Mouse (Mus musculus) CD4-positive helper T cell, adult 2 months (primary cell): ENCODE results near the gene Gm17622.

Source experiments
- DNase-seq: peaks from one replicate; pipeline ENCODE4 v3.0.0-alpha.2; 2012; ENCODE audit warnings: low read depth, missing footprints, low spot score

Gene Gm17622

DNA sequence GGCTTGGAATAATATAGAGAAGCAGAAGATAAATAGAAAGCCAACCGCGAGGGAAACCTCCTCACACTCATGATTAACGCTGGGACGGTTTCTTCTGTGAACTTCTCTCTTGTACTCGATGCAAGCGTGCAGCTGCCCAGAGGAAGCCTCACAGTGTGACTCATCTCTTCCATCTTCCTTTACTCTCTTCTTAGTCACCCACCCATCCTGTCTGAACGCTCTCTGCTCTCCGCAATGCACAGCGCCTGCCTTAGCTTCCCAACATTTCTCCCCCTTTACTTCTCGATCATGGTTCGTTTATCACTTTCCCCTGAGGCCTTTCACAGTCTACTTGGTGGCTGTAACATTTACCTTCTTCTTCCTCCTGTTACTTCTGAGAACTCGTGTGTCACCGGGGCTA, 20.1 kb downstream of the Gm17622 start:
- DNase-seq: peak; percentile 81

DNA sequence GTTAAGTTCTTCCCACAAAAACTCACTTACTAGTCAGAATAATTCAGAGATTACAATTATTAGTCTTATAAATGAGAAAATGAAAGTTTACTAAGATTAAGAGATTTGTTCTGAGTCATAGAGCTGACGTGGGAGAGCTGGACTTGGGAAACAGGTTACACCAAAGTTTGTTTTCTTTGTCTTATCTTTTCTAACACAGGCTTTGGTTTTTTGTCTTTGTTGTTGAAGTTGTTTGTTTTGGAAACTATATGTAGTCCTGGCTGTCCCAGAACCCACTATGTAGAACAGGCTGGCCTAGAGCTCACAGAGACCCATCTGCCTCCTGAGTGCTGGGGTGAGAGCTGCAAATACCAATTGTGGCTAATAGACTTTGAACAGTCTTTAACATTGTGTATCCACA, 20.7 kb downstream of the Gm17622 start:
- DNase-seq: peak; percentile 42

DNA sequence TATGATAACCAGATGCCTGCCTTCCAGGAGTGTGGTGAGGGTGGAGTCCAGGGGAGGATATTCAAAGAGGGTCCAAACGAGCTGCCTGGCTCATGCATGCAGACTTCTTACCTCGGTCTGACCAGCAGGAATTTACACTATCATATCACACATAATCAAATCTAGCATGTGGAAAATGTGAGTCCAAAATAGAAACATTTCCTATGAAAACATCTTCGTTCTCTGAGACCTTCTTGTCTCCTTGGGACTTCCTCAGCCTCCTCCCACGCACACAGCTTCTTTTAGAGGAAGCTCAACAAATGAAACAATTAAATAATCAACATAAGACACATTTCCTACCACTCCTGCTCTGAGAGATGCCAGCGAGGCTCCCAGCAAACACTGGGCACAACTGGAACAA, 21.4 kb downstream of the Gm17622 start:
- DNase-seq: peak; percentile 21

DNA sequence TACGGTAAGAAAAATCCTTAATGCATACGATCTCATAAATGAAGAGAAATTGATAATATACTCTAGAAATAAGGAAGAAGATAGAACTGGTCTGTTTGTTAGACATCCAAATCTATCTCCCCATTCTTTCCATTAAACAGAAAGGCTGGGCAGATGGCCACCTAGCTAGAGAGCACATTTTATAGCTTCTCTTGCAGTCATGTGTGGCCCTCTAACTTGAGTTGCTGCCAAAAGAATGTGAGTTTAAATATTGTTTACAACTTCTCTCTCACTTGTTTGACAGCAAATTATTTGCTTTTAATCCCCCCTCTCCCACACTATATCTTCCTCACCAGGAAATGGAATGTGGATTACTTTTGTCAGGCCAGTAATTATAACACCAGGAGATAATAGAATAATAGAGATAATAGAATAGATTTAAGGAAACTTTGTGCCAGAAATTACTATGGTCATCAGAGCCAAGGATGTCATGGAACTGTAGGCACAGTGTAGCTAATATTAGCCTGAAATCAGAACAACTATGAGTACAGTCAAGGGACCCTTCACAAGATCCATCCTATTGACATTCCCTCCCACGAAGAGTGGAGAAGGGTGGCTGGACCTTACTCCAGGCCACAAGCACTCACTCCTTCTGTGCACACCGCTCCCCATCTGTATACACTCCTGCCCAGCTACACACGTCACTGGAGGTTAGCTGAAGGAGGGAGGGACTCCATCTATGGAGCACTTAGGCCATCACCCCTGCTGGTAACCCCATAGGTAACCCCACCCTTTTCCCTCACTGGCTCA, 23.8 kb downstream of the Gm17622 start:
- no peak for DNase-seq

DNA sequence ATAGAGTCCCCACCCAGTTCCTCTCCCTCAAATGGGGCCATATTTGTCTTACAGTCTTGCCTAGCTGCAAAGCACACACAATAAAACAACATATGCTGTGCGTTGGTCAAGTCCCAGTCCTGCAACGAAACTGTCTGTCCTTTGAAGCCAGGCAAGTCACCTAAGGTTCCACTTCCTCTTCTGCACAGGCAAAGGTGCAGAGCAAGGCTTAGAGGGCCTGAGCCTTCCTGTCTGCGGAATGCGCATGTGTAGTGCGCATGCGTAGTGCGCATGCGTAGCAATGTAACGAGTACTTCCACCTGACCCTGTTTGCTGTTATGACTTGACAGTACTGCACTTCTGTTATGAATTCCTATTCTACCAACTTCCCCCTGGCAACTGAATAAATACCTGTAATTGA, 25.7 kb downstream of the Gm17622 start:
- no peak for DNase-seq

DNA sequence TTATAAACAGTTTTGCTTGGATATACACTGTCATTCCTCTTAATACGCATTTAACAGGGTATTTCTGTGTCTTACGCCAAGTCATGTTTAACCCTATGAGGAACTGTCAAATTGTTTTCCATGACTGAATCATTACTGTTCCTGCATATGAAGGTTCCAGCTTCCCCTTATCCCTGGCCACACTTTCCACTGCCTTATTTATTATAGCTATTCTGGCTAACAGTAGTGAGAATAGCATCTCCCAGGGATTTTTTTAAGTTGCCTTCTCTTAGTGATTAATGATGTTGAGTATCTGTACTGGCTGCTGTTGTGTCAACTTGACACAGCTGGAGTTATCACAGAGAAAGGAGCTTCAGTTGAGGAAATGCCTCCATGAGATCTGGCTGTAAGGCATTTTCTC, 26.8 kb downstream of the Gm17622 start:
- no peak for DNase-seq

DNA sequence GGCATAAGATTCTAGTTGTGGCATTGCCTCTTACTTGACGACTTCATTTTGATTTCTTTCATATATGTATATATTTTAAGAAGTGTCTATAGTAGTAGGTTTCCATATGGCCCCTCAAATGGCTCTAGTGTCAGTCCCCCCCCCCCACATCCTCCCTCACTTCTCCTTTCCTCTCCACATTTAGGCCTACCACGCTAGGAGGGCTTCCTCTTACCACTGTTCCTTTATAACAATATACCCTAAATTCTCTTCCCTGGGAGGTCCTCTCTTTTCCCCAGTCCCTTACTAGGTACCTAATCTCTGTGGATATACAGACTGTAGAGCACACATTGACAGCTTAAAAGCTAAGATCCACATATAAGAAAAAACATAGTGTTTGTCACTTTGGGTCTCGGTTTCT, 30.8 kb downstream of the Gm17622 start:
- DNase-seq: no peak

DNA sequence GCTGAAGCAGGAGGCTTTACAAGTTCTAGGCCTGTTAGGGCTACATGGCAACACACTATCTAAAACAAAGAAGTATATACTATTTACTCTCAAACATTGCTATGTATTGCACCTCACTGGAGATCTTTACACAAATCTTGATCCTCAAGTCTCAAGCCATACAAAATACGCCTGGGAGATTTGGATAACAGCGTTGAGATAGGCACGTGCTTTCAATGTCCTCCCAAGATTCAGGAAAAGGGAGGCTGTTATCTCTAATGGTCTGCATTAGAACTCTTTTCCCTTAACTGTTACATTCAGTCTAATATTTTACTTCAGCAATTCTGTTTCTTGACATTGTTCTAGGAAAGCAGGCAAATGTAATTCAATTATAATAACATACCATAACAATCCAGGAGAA, 36.5 kb downstream of the Gm17622 start:
- DNase-seq: no peak

DNA sequence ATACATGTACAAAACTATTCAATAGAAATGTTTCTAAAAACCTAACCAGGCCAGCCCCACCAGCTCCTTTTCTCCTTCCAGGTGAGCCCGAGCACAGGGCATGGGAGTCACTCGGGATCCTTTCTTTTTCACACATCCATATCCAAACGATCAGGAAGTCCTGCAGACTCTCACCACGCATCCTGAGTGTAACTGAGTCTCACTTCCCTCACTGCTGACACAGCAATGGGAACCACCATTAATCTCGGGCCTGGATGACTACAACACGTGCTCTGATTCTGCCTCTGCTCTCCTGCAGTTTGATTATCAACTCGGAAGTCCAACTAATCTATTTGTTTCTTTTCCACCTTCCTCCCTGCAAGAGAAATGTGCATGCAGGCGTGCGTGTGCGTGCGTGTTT, 37.3 kb downstream of the Gm17622 start:
- DNase-seq: no peak

DNA sequence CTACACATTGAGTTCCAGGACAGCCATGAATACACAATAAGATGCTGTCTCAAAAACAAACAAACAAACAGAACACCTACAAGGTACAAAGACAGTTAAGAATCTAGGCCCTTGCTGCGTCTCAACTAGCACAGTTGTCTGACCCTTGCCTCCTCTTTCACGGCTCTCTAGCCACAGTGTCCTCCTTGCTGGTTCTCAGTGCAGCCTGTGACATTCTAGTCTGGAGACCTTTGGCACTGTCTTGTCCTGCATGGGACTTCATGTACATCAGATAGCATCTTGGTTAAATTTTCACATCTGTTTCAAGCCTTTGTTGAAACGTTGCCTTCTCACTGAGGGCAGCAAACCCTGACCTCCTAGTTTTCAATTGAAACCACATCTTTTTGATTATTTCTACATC, 38.2 kb downstream of the Gm17622 start:
- DNase-seq: no peak

DNA sequence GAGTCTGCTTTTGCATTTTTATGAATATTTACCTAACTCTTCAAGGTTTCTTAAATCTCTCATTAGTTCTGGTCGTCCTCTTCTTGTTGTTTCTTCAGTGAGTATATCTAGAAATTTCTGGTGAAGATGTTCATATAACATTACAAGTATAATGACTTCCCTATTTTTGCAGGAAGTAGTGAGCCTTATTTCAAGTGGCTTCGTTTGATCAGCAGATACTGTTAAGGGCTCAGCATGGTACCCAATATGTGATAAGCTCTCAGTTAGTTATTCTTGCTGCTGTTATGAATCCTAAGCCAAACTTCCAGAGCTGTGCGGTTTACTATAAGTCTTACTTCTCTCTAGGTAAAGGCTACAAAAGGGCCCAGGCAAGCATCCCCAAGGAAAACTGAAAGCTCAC, 39.0 kb downstream of the Gm17622 start:
- no peak for DNase-seq

DNA sequence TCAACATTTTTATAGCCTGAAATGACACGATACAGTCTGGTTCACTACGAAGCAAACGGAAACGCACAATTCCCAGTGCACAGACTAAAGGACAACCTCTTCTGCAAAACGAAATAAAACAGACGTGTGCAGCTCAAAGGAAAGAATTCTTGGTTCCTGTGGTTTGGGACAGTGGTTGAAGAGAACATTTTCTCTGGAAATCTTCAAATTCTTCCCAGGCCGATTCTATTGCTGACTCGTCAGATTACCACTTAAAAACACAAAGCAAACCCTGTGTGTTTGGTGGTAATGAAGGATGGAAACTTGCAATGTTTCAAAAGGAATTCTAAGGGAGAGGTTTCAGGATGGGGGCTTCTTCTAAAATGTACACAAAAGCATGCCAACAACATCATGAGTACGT, 39.5 kb downstream of the Gm17622 start:
- no peak for DNase-seq

DNA sequence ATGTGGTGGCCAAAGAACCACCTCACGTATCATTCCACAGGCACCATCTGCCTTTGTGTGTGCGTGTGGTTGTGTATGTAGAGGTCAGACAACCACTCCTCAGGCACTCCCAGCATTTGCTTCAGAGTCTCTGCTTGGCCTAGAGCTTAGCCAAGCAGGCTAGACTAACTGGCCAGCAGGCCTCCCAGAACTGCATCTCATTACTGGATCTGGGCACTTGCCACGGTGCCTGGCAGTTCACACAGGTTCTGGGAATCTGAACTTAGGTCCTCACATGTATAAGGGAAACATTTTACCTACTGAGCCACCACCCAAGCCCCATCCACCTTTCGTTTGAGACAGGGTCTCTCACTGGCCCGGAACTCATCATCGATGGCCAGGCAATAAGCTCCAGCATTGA, 41.6 kb downstream of the Gm17622 start:
- DNase-seq: no peak

DNA sequence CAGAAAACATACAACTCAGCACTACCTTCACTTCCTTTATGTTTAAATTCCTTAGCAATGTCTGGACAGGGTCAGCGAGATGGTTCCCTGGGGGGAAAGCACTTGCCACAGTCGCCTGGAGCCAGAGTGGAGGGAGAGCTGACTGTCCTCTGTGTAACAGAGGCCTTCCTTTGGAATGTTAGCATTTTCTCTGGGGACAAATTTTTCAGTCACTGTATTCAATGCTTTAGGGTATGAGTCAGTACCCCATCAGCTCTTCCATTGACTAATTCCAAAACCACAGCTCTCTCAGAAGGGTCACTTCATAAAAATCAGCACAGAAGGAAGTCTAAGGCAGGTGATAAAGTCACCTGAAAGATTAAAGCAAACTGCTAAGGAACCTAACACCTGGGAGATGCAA, 43.2 kb downstream of the Gm17622 start:
- no peak for DNase-seq

DNA sequence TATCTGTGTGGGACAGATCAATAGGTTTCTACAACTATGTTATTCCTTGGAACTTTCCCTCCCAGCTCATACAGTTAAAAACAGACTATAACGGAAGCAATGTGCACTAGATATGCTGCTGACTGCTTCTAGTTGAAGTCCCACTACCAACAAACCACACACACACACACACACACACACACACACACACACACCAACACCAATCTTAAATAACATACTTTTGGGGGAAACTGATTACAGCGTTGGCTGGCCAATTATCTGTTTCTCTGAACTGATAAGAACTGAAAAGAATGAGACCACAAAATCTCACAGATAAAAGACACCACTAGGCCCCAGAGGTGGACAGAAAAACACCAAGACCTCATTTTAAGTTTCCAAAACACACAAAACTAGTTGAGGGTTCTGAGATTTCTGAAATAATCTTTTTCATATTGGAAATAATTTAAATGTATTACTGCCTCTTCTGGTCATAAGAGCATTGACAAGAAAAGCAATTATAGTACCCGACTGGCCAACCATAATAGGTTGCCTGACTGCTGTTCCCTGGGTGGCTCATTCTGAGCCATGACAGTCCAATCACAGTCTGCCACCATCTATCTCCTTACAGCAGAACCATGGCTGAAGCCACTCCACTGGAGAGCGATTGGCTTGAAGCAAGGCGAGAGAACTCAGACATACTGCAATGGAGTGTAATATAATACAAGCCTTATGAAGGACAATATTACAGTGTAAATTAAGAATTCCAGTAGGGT, 46.5 kb downstream of the Gm17622 start:
- no peak for DNase-seq

DNA sequence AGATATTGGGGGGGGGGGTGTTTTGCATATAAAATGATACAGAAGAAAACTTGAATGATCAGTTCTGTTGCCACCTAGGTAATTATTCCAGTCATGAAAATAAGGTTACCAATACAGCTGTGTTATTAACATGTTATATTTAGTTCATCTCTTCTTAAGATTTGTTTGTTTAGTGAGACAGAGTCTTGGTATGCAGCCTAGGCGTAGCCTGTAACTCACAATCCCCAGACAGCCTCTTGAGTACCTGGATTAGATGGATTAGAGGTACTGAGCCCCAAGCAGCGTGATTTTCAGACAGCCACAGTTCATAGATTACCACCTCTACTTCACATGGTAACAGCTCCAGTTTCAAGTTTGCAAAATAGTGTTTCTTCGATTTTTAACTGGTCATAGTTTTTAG, 47.6 kb downstream of the Gm17622 start:
- DNase-seq: no peak
